Mouse (Mus musculus): ENCODE data around the gene Clint1.

Clint1 gene

DNA sequence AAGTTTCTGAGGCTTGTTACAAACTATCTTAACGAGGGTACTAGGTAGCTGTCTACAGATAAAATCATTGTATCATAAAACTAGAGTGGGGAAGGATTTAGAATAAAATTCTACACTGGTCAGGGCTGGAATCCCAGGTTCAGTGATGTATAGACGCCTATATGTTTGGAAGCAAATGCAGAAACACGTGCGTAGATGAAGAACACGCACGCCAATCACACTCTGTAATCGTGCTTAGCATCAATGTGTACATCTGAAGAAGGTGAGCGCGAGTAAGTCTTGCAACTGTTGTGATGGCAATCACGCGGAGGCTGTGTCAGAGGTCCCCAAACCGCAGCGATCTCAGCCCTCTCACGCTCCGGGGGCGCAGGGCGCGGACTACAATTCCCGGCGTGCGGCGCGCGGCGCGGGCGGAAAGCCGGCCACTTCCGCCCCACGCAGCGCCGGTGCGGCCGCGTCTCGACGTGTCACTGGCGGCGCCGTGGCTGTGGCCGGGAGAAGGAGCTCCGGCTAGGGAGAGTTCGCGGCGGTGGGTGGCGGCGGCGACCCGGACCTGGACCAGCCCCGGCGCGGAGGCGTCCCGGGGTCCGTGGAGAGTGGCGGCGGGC lies at the start of gene Clint1:
Gene Clint1, plus strand, starts transcription at position 536 of the 608 bp plus-strand sequence.
- in situ Hi-C loops (cut with MboI, MseI): no loop called here

DNA sequence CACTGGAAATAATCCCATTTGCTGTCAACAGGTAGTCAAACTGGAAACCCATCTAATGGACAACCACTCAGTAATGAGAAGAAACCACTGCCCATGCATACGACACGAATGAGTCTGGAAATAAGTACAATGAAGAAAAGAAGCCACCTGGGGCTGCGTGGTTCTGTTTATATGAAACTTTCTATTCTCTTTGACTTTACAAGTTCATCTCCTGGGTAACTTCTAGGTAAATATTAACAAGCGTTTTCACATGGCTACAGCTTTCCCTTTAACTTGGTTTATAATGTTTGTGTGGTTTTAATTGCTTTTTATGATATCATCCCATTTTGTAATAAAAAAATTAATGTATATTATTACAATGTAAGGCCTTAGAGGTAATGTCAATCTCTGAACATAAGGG lies 47.8 kb upstream of the Clint1 start:
- in situ Hi-C loops (cut with MboI, MseI): no loop called here

DNA sequence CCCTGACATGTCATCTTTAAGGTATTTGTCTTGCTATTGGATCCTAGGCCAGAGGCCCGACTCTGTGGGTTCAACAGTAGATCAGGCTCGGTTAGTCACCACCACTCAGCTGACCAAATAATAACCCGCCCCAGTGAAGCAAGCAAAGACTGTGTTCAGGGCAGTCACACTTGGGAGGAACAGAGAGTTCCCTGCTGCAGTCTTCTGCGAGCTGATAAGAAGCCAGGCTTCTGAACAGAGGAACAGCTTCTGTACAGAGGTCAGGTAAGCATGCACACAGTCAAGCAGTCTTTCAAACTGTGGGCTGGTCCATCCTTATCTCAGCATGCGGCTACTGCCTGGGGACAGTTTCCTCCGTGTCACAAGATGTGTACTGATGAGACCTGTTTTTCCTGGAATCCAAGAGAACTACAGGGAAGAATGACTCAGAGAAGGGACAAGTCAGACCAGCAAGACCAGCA lies 46.5 kb upstream of the Clint1 start:
- in situ Hi-C loops (cut with MboI, MseI): no loop called here

DNA sequence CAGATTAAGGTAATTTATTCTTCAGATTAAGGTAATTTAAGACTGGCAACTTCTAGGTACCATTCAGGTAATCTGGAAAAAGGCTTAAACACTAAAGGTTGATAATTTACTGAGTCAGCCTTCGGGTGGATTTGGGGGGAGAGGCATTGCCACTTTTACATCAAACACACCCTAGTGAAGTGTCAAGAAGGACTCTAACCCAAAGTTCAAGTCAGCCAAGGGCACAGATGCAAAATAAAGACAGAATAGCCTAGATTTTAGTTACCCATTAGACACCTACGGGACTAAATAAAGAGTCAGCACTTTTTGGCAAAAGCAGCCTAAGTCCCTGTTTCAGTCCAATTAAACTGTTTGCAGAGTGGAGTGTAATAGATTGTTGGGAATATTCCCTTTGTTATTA lies 46.0 kb upstream of the Clint1 start:
- in situ Hi-C loops (cut with MboI, MseI): no loop called here

DNA sequence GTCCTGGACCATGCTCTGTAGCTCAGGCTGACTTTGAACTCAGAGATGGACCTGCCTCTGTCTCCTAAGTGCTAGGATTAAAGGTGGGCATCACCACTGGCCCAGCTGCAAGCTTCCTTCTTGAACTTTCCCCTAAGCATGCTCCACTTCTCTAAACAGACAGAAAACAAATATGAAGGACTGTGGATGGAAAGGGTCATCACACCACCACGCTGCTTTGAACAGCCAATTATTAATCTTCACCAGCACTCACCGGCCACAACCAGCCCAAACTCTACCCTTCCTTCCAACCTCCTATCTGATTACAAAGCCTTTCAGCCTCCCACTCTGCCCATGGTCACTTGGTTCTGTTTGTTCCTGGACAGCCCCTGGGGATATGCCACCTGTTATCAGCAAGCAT lies 45.6 kb upstream of the Clint1 start:
- in situ Hi-C loops (cut with MboI, MseI): no loop called here

DNA sequence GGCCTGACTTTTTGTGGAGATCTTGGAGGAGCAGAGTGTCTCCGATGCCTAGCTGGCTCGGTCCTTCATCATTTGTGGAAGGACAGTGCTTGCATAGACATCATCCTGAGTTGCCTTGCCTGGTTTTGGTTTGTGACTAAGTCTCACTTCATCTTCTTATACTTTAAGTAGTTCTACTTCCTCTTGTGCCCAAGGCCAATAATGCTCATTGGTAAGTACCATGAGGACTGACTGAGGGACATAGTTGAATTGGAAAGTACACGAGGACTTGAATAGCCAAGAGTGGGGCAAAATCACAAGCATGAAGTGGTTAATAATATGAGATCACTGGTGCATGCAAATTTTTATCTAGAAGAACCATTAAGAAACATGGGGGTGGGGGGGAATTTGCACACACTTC lies 45.0 kb upstream of the Clint1 start:
- in situ Hi-C loops (cut with MboI, MseI): no loop called here

DNA sequence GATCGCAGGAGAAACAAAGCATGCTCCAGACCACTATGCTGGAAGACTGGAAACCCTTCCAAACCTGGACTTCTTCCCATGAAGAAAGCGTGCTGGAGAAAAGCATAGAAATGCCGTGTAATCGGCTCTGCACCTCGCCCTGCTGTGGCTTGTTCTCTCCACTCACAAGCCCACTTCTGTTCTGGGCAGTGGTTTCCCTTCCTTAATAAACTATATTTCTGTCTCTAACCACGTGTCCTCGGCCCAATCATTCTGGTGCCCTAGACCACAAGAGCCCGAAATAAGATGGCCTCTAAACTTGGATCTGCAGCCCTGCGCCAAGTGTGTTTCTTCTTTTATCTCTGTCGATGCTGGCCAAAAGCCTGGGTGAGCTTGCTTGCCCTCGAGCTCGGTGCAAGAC lies 44.0 kb upstream of the Clint1 start:
- in situ Hi-C loops (cut with MboI, MseI): no loop called here

DNA sequence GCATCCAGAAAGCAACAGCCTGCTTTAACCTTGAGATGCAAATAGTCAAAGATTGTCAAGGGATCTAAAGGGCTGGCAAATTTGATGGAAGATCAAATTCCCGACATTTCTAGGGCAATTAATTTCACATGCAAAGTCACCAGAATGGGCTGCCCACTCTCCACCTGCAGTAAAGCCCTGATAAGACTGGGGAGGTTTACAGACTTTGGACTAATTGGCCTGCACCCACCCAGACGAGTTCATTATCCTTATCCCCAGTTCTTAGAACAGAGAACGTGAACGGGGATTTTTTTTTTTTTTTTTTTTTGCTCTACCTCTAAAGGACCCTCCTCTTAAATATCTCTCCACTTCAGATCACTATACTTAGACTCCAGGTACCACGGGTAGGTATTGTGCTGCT lies 42.4 kb upstream of the Clint1 start:
- in situ Hi-C loops (cut with MboI, MseI): no loop called here

DNA sequence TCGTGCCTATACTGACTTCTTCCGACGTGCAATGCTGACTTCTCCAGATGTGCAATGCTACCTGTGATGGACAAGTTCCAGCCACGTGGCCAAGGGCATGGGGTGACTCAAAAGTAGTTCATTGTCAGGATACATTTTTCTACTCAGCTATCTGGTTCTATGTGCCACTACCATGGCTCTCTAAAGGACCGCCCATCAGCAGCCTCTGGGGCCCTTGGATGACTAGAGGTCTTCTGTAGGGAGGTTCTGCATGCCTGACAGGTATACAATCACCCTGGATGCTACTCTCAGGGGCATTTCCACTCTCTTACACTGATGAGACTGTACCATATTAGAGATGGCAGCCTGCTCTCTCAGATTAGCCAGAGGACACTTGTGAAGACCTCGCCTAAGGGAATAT lies 41.8 kb upstream of the Clint1 start:
- in situ Hi-C loops (cut with MboI, MseI): no loop called here

DNA sequence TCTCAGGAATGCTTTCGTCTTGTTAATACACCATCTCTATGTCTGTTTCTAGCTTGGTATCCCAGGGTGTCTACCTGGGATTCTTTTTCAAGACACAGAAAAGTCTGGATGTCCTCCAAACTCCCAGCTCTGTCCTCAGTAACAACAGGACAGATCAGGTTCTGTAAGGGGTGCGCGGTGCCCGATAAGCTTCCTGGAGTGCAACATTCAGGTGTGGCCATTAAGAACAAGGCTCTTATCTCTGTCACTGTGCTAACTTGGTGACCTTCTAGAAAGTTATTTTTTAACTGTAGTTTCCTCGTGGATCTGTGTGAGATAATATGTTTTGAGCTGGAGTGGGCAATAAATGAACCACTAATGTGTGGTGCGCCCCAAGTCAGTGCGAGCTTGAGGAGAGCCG lies 41.0 kb upstream of the Clint1 start:
- in situ Hi-C loops (cut with MboI, MseI): no loop called here

DNA sequence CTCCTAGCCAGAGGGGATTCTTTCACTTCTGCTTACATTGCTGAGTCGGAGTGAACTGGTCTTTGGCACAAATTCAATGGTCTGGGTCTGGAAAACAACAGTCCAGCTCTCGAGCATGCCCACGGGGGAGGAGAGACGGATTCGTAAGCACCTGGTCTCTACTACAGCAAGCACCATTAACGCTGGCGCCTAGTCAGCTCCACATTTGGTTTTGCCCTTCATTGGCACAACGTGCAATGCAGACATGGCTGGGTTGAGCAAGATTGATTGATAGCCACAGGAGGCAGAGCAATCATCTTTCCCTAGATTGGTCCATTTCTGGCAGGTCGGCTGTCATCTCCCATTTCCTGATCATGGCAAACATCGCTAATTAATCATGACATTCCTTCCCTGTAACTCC lies 36.2 kb upstream of the Clint1 start:
- in situ Hi-C loops (cut with MboI, MseI): no loop called here

DNA sequence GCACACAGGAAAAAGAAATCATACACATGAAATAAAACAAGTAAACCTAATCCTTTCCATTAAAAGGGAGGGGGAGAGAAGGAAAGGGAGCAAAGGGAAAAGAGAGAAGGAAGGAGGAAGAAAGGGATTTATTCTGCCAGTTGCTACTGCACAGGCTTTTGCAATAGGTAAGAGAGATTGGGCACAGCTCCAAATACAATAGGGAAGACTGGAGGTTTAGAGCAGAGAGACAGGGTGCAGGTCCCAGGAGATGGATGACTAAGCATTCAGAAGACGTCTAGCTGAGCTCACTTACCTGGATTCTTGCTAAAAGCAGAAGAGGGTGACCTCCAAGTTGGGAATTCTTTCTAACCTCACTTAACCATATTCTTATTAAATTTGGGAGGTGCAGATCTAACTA lies 35.1 kb upstream of the Clint1 start:
- in situ Hi-C loops (cut with MboI, MseI): no loop called here

DNA sequence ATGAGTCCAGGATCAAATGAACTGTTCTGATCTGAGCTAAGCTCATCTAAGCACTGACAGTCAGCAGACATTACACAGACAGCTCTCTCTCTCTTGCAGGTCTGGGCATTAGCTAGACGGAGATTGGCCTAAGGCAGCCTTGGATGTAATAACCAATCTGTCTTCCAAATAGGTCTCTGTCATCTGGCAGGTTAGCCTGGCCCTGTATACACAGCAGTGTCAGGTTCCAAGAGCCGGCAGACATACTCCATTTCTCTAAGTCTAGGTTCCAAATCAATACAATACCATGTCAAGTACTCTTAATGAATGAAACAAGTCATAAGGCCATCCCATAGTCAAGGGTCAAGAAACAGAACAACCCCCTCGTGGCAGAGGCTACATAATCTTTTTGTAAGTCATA lies 33.9 kb upstream of the Clint1 start:
- in situ Hi-C loops (cut with MboI, MseI): no loop called here

DNA sequence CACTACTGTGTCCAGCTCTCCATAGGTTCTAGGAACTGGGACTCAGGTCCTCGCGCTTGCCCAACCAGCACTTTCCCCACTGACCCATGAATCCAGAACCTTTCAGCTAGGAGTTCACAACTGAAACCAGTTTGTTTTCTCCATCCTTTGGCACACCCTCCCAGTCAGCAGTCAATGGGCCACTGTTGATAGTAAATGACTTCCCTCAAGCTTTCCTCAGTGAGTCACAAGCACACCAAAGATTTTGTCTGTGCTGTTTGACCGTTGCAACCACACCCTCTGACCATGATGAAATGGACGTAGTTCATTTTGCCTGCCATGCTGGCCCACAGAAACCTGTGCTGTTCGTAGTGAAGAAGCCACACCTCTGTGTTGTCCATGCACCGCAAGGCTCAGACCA lies 30.9 kb upstream of the Clint1 start:
- in situ Hi-C loops (cut with MboI, MseI): no loop called here

DNA sequence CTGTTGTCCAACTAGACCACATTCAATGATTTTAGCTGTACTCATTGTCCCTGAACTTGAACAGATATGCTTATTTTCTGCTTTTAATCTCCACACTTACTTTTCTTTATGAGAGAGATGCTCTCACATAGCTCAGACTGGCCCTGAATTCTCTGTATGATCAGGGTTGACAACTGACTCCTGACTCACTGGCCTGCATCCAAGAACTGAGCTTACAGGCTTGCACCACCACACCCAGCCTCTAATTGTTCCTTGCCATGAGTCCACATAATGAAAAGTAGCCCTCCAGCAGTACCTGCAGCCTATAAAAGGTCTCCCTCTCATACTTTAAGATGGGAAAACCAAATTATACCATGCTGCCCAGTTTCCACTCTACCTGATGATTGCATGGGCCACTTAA lies 21.7 kb upstream of the Clint1 start:
- in situ Hi-C loops (cut with MboI, MseI): loop anchor here (5.0 to 10.0 kb wide), 2 partner anchors 33 to 1235 kb away; no protein-coding TSS in a partner anchor

DNA sequence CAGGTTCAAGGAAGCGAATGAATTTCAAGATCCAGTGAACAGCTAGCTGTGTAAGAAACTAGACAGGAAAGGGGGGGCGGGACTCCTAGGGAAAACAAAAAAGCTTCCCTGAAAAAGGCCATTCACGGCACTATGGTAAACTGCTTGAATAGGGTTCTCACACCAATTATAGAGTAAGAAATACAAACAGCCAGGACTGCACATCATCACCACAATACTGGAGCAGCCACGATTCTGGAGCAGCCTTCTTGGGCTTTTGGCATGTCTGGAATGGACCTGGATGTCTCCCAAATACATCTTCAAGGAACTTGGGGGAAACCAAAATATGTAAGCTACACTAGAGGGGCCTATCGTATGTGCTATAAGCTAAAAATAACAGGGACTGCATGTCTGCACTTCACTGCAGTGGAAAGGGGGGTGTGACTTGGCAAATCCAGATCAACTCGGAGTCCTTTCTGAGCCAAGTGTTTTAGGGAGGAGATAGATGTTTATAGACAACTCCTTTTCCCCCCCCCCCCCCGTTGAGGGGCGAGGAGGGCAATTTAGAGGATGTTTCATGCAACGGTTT lies 21.0 kb upstream of the Clint1 start:
- in situ Hi-C loops (cut with MboI, MseI): loop anchor here (5.0 to 10.0 kb wide), 2 partner anchors 34 to 1236 kb away; no protein-coding TSS in a partner anchor

DNA sequence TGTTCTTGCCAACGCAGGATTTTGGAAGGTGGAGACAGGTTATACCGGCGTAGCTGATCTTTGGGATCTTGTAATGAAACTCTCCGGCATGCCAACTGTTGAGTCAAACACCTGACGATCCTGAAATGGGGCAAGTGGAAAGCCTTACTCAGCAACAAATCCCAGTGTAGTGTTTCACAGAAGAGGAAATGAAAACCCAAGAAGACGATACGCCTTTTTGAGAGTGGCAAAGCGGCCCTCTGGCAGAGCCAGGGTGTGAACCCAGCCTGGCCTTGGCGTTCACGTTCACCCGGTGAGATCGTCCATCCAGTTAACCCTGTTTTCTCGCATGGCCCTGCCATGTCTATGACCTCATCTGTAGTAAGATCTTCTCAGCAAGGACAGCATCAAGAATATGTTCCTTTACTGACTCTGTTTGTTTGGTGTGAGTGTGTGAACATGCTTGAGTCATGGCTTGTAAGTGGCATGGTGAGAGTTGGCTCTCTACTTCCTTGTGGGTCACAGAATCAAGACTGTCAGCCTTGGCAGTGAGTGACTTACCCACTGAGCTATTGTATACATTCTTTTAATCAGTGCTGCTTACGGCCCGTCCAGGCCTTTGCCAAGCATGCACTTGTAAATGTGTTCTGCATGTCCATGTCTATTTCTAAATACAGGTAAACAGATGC lies 20.2 kb upstream of the Clint1 start:
- in situ Hi-C loops (cut with MboI, MseI): loop anchor here (5.0 to 10.0 kb wide), 2 partner anchors 34 to 1237 kb away; no protein-coding TSS in a partner anchor

DNA sequence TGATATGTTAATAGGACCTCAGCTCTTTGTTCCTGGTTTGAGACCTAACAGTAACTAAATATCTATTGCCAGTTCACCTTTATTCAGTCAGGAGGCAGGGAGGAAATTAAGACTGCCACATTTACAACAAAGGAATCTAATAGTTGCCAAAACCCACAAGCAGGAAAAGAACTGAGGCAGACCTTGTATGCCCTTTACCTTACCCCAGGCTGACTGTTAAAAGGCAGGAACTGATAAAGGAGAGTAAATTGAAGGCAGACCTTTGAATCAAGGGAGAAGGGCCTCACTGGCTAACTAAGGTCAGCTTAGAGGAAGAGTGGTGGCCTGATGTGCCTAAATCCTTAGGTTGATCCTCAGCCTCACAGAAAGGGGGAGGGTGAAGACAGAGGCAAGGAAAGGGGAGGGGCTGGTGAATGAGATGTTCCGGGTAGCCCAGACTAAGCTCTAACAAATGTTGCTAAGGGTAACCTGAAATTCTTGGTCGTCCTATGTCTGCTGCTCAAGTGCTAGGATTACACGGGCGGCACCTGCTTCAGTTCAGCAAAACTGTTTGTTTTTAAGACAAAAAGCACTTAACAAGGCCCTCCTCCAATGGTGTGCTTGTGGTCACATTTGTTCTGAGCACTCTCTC lies 16.1 kb upstream of the Clint1 start:
- in situ Hi-C loops (cut with MboI, MseI): loop anchor here (5.0 to 10.0 kb wide), 2 partner anchors 42 to 1241 kb away; no protein-coding TSS in a partner anchor

DNA sequence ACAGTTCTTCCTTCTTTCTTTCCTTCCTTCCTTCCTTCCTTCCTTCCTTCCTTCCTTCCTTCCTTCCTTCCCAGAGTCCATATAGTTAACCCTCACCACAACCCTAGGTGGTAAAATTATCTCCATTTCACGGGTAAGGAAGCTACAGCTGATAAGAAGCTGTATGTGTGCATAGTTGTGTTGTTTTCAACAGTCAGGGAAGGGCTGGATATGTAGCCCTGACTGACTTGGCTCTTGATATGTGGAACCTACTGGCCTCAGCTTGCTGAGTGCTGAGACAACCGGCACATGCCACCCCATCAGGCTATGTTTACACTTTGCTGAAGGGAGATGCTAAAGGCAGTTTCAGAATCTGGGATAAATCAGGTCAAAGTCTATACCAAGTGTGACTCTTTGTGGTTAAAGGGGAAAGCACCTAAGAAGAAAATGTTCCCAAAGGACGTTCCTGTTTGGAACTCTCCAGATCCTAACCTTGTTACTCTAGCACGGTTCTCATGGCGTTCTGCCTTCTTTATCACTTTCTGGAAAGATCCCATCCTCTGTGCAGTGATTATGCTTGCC lies 14.5 kb upstream of the Clint1 start:
- in situ Hi-C loops (cut with MboI, MseI): loop anchor here (5.0 to 10.0 kb wide), 2 partner anchors 40 to 1243 kb away; no protein-coding TSS in a partner anchor

DNA sequence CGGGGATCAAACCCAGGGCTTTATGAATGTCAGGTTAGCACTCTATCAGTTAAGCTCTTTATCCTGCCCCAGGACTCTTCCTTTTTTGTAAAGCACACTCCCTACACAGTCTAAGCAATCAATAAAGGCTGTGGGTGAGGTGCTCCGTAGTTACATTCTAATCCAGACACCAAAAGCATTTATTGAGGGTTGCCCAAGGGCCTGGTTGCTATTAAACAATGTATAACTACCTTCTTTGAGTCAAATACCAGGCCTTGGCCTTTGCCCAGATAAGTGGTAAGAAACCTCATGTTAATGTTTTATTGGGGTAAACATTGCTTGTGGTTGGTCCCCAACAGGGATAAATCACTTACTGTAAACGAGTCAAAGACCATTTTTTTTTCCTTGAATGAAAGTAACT lies 13.4 kb upstream of the Clint1 start:
- in situ Hi-C loops (cut with MboI, MseI): loop anchor here (5.0 to 10.0 kb wide), 2 partner anchors 39 to 1244 kb away; no protein-coding TSS in a partner anchor

DNA sequence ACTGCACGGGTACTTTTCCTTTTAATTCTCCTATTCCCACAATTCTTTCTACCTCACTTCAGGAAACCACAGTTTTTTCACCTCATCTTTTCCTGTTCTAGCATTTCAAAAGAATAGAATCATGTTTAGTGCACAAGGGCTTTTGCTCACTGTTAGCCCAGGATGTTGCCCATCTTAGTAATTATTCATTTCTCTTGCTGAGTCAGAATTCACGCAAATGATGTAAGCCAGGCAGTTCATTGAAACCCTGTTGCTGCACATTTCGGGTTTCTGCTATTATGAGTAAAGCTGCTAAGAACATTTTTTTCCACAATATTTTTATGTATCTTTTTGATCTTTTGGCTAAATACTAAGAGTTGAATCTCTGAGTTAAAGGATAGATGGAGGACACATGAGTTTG lies 11.5 kb upstream of the Clint1 start:
- in situ Hi-C loops (cut with MboI, MseI): no loop called here

DNA sequence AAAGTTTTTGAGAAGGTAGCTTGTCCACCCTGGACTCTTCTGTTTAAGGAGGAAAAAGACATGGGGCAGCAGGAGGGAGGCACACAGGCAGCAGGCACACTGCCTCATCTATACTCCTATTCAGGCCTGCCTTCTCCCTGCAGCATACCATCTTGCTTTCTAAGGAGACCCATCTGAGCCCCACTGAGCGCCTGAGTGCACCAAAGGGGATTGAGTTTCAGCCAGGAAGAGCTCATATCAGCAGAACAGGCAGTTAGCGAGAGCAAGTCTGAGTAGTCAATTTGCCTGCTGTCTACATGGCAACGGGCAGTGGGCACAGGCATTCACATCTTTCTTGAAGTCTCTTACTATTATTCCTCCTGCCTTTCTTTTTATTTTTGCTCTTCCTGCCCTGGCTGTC lies 5.8 kb upstream of the Clint1 start:
- in situ Hi-C loops (cut with MboI, MseI): no loop called here

Data from regulatory T cell (primary cell).